Mouse (Mus musculus) layer of hippocampus, adult 11-12 months (tissue): Measurements from ENCODE around the gene Gm3173.
"Not testable (repeated sequence)": the region's sequence is repeated elsewhere in the genome, so short reads cannot be mapped to it uniquely, and the experiment has no call there.

Source experiments
- DNase-seq: peaks from one replicate; pipeline ENCODE4 v3.0.0; 2022; ENCODE audit warnings: low spot score

The Gm3173 gene

DNA sequence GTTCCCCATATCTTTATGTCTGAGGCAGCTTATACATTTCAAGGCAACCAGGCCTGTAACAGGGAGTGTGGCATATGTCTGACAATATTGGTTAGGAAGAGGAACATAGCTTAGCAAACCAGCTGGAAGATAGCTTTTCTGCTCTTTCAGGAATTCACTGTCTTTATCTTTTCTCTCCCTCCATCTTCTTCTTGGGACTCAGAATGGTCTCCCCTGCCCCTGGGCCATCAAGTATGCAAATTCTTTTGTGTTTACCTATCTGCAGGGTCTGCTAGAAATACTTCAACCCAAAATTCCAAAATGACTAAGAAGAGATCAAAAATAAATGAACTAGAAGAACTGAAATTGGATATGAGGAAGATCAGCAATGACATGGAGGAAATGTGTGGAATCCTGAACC, at the start of gene Gm3173:
Gene Gm3173 (plus strand): TSS at position 301 of the 400 bp plus-strand sequence.
- DNase-seq, result not testable (repeated sequence)

DNA sequence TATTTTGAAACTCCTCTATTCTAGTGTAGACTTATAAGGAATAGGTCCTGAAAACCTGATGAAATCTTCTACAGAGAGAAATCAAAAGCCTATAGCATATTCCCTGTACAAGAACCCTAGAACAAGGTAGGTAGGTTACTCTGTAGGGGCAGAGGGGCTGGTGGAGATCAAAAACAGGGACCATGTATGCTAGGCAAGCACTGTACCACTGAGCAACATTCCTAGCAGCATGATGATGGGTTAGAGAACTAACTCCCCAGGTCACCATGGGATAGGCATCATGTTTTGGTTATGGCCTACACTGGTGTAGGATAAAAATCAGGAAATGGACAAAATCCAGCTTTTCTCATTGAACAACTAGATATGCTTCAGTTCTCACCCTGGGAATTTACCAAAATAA, 45.2 kb upstream of the Gm3173 start:
- not testable (repeated sequence) for DNase-seq

DNA sequence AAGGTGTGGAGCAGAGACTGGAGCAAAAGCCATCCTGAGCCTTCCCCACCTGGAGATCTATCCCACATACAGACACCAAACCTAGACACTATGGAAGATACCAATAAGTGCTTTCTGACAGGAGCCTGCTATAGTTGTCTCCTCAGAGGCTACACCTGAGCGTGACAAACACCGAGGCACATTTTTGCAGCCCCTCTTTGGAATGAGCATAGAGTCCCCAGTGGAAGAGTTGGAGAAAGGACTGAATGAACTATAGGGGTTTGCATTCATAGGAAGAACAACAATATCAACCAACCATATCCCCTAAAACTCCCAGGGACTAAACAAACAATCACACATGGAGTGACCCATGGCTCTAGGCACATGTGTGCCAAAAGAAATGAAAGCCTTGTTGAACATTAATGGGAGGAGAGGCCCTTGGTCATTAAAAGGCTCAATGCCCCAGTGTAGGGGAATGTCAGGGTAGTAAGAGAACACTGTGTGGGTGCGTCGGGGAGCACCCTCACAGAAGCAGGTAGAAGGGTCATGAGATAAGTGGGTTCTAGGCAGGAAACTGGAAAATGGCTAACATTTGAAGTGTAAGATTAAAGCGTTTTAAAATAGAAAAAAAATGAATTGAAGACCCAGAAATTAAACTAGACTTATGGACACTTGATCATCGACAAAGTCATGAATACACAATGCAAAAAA, 37.8 kb upstream of the Gm3173 start:
- not testable (repeated sequence) for DNase-seq

DNA sequence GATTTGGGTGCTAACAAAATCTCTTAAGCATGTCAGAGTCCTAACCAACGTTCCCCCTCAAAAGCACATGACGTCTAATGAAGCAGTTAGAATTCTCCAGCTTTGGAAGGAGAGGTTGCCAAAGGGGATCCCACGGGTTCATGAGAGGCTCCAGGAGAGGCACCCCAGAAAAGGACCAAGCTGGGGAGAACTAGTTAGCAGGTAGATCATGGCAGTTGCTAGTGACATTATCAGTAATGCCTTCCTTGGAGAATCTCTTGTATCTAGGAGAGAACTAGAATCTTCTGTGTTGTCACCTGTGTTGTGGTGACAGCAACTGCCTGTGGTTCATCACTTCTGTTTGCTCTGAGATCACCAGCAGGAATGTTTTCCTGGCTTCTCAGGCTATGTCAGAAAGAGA, 33.6 kb upstream of the Gm3173 start, which contains the start of gene Gm3159:
Gene Gm3159 (plus strand): TSS at position 301 of the 400 bp plus-strand sequence.
- DNase-seq, result not testable (repeated sequence)

DNA sequence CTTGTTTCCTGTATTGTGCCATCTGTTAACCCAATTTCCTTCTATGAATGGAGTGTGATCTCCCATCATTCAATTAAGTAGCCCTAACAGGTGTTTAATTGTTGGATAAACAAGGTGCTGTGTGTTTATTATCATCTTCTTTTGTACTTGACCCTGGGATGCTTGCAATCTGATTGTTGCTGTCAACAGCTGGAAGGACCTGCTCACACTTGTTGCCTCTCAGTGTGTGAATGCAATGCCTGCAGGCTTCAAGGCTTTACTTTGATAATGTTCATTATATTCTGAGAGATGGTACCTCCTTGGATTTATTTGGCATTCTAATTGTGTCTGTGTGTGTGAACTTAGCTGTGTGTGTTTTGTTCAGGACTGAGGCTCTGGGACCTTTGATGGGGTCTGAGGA, 32.2 kb upstream of the Gm3173 start:
- DNase-seq, result not testable (repeated sequence)

DNA sequence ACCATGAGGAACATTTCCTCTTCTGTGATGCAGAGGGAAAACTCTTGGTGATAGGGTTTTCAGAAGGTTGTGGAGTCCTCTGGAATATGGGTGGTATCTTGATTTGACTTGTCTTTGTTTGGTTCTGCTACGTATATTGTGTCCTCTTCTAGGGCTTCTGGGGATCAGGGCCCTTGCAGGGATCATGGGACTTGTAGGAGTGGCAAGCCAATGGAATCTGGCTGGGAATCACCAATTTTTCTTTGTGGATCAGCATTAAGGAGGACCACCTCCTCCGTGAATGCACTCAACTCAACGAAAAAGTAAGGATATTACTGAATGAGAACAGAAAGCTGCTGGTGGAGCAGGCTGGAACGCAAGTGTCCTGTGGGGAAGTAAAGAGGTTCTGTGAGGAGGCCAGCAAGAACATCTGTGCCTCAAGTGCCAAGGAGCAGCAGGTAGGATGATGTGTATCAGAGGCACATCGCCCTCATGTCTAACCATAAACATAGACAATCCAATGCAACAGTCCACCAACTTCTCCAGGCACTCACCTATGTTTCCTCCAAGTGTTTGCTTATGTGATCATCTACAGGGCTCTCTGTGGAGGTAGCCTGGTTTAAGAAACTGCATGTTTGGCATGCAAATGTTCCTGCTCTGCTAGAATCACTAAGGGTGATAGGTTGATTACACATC, 30.5 kb upstream of the Gm3173 start:
- DNase-seq, result not testable (repeated sequence)

DNA sequence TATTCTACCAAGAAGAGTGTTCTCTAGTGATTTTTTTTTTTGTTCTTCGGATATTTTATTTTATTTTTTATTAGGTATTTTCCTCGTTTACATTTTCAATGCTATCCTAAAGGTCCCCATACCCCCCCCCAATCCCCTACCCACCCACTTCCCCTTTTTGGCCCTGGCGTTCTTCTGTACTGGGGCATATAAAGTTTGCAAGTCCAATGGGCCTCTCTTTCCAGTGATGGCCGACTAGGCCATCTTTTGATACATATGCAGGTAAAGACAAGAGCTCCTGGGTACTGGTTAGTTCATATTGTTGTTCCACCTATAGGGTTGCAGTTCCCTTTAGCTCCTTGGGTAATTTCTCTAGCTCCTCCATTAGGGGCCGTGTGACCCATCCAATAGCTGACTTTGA, 29.5 kb upstream of the Gm3173 start:
- not testable (repeated sequence) for DNase-seq

DNA sequence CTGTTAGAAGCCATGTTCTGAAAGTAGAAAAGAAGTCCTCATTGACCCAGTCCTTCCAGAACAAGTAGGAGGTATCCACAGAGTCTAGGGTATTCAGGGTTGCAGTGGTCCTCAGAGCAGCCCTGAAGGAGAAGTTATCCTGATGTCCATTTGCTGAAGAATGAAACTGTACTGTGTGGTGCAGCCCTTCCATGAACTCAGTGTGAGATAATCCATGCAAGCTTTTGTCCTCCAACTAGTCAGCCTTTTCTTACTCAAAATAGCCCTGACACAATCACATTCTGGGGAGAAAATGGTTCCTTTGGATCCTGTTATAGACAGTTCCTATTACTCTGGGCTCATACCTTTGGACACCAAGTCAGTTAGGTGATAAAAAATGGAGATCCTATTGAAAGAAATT, 27.0 kb upstream of the Gm3173 start:
- not testable (repeated sequence) for DNase-seq

DNA sequence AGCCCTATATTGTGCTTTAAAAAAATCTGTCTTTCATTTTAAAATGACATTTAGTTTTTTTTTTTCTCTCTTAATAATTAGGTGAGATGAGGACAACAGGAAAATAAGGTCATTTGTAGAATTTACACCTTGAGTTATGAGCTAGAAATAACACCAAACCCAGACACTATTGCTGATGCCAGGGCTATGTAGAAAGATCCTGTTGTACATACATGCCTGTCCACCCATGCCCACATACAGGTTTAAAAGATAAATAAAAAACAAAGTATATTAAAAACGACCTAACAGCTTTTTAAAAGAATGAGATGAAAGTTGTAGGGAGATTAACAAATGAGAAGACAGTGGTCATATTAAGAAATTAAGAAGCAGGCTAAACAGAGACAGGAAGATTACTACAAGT, 20.9 kb upstream of the Gm3173 start:
- DNase-seq, result not testable (repeated sequence)

DNA sequence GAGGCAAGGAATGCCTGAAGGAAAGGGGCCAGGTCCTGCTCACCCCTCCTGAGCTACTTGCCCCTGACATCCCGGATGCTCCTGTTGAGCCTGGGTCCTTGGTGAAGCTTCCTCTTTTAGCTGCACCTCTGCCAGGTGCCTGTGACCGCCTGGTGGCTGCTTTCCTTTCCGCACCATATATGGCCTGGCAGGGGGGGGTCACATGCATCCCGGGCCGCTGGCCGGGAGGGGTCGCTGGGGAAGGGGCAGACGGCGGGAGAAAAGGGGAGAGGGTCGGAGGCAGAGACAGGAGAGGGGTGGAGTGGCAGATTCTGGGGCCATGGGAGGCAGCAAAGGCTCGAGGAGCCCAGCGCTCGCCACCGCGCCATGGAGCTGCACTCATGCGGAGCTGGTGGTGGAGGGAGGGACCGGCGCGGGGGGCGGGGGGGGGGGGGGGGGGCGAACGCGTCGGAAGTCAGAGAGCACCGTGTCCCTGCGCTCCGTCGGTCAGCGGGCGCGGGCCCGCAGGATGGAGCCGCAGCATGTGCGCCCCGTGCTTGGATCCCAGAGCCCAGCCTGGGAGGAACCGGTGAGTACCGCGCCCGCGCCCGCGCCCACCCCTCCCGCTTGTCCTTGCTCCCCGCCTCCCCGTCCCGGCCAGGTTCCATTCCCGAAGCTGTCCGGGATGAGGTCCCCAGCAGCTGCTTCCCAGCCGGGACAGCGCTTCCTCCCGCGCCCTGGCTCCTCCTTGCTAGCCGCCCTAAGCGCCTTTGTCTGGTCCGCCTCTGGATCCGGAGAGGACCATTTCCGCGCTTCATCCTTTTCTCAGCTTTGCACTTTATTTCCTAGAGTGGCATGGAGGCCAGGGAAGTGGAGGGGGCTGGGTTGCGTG, 15.6 kb upstream of the Gm3173 start, which contains the start of gene Gm3164:
Gene Gm3164 (plus strand): TSS at position 484 of the 871 bp plus-strand sequence.
- peak; percentile 35 for DNase-seq

DNA sequence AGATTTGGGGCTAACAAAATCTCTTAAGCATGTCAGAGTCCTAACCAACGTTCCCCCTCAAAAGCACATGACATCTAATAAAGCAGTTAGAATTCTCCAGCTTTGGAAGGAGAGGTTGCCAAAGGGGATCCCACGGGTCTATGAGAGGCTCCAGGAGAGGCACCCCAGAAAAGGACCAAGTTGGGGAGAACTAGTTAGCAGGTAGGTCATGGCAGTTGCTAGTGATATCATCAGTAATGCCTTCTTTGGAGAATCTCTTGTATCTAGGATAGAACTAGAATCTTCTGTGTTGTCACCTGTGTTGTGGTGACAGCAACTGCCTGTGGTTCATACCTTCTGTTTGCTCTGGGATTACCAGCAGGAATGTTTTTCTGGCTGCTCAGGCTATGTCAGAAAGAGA, 50.7 kb downstream of the Gm3173 start, which contains the start of gene Gm3182:
Gene Gm3182 (plus strand): TSS at position 301 of the 400 bp plus-strand sequence.
- DNase-seq, result not testable (repeated sequence)

DNA sequence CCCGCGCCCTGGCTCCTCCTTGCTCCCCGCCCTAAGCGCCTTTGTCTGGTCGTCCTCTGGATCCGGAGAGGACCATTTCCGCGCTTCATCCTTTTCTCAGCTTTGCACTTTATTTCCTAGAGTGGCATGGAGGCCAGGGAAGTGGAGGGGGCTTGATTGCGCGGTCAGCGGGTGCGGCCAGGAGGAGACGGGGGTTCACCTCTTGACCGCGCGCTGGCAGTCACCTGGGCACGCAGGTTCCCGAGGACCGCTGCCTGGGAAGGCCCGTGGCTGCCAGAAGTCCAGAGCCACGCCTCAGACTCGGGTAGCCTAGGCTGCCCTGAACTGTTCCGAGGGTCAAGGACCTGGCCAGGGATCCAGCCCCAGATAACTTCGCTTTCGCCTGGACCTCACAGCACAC, 68.6 kb downstream of the Gm3173 start:
- DNase-seq, result not testable (repeated sequence)

DNA sequence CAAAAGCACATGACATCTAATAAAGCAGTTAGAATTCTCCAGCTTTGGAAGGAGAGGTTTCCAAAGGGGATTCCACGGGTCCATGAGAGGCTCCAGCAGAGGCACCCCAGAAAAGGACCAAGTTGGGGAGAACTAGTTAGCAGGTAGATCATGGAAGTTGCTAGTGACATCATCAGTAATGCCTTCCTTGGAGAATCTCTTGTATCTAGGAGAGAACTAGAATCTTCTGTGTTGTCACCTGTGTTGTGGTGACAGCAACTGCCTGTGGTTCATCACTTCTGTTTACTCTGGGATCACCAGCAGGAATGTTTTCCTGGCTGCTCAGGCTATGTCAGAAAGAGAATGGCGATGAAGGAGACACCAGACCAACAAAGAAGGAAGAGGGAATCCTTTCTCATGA, 124.3 kb downstream of the Gm3173 start, which contains the start of gene Gm3047:
Gene Gm3047 (plus strand): TSS at position 301 of the 400 bp plus-strand sequence.
- DNase-seq, result not testable (repeated sequence)
